Mouse (Mus musculus) liver, adult 2 months (tissue): ENCODE measurements around the gene Pkn1.

Experiments used
- CTCF ChIP-seq: fragments of 200-500 bp; IDR thresholded peaks from 2 replicates; pipeline ENCODE4 v1.5.1; 2011; ENCODE audit warnings: low read depth, low read length, control low read depth
- POLR2A ChIP-seq: fragments of 200-500 bp; IDR thresholded peaks from 2 replicates; pipeline ENCODE4 v1.6.1; 2011; ENCODE audit warnings: low read length, control low read depth; ENCODE audit not compliant: insufficient read depth; ENCODE audit errors: extremely low read depth

DNA sequence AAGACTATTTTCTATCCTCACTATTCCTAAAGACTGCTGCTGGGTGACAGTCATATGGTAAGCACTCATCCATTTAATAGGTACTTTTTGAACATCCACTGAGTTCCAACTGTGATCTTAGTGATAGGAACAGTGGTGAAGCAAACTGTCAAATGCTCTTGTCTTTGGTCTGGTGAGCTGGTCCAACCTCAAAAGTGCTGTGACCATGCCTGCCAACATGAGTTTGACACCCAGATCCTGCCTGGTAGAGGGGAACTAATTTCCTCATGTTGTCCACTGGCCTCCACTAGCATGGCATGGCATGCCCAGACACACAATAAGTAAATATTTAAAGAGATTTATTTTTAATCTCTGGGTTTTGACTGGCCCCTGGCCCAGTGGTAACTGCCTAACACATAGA is 82.4 kb downstream of the Pkn1 start:
- no peak for TF ChIP-seq POLR2A
- no peak for TF ChIP-seq CTCF
